Mouse (Mus musculus) MEL-GATA-1-ER (cell line): ENCODE results near the gene Cdc42bpa.

Experiments used
- DNase-seq: peaks from one replicate; pipeline ENCODE4 v3.0.0-alpha.2; 2012; ENCODE audit warnings: low read depth; ENCODE audit errors: extremely low read depth

Cdc42bpa gene

GRCm38 (mm10) chr1:179959721-179960542 is at the start of gene Cdc42bpa:
Gene Cdc42bpa, plus strand, starts transcription at chr1:179960472.
- DNase-seq: peak; percentile 33

GRCm38 (mm10) chr1:179913471-179913870 is 46.8 kb upstream of the Cdc42bpa start:
- DNase-seq: no peak

- no peak for DNase-seq
Observed at GRCm38 (mm10) chr1:179917036-179917435, 43.2 kb upstream of the Cdc42bpa start.

GRCm38 (mm10) chr1:179917481-179917880 is 42.8 kb upstream of the Cdc42bpa start:
- DNase-seq: no peak

- DNase-seq: no peak
Observed at GRCm38 (mm10) chr1:179919656-179920436, 40.4 kb upstream of the Cdc42bpa start.

GRCm38 (mm10) chr1:179923661-179924405 is 36.4 kb upstream of the Cdc42bpa start:
- no peak for DNase-seq

GRCm38 (mm10) chr1:179926240-179926639 is 34.0 kb upstream of the Cdc42bpa start:
- no peak for DNase-seq

- no peak for DNase-seq
Observed at GRCm38 (mm10) chr1:179927102-179927501, 33.2 kb upstream of the Cdc42bpa start.

- no peak for DNase-seq
Observed at GRCm38 (mm10) chr1:179928822-179929221, 31.4 kb upstream of the Cdc42bpa start.

GRCm38 (mm10) chr1:179931247-179931646 is 29.0 kb upstream of the Cdc42bpa start:
- DNase-seq: no peak

GRCm38 (mm10) chr1:179934064-179934463 is 26.2 kb upstream of the Cdc42bpa start:
- DNase-seq: no peak

- DNase-seq: no peak
Observed at GRCm38 (mm10) chr1:179940071-179940786, 20.0 kb upstream of the Cdc42bpa start.

- no peak for DNase-seq
Observed at GRCm38 (mm10) chr1:179940787-179941352, 19.4 kb upstream of the Cdc42bpa start.

GRCm38 (mm10) chr1:179945017-179945416 is 15.3 kb upstream of the Cdc42bpa start:
- DNase-seq: no peak

GRCm38 (mm10) chr1:179946616-179947015 is 13.7 kb upstream of the Cdc42bpa start:
- DNase-seq: no peak

GRCm38 (mm10) chr1:179947653-179948052 is 12.6 kb upstream of the Cdc42bpa start:
- no peak for DNase-seq

GRCm38 (mm10) chr1:179951597-179951996 is 8.7 kb upstream of the Cdc42bpa start:
- no peak for DNase-seq

GRCm38 (mm10) chr1:179953251-179953650 is 7.0 kb upstream of the Cdc42bpa start:
- no peak for DNase-seq

GRCm38 (mm10) chr1:179957431-179957830 is 2.8 kb upstream of the Cdc42bpa start:
- DNase-seq: no peak

GRCm38 (mm10) chr1:179958871-179959720 is 1.2 kb upstream of the Cdc42bpa start:
- DNase-seq: no peak
